Mouse (Mus musculus) heart, adult 2 months (tissue): ENCODE results near the gene Abr.

ENCODE experiments used
- CTCF ChIP-seq: fragments of 200-600 bp; IDR thresholded peaks from 2 replicates; pipeline ENCODE4 v1.8.1; 2022; ENCODE audit warnings: antibody characterized with exemption, mild to moderate bottlenecking, moderate library complexity
- EP300 ChIP-seq: fragments of 200-500 bp; IDR thresholded peaks from 2 replicates; pipeline ENCODE4 v1.6.1; 2011; ENCODE audit warnings: low read depth, low read length, control low read depth; ENCODE audit not compliant: insufficient read depth
- POLR2A ChIP-seq: fragments of 200-500 bp; IDR thresholded peaks from 2 replicates; pipeline ENCODE4 v1.6.1; 2011; ENCODE audit warnings: mild to moderate bottlenecking, low read depth, low read length, control low read depth; ENCODE audit not compliant: insufficient read depth

GRCm38 (mm10) chr11:76530966-76531678 lies 91.0 kb downstream of the Abr start:
- TF ChIP-seq CTCF (no peak), POLR2A (no peak), EP300 (no peak)
